Mouse (Mus musculus): Measurements from ENCODE around the gene Wdr92. TPM values are rescaled to one million over a fixed set of nuclear protein-coding genes. Genes with fewer than 3 reads are reported as not detected.

Gene Wdr92
- polyA plus RNA-seq, 1 experiment from 2014 or later, result 28.3 TPM

DNA sequence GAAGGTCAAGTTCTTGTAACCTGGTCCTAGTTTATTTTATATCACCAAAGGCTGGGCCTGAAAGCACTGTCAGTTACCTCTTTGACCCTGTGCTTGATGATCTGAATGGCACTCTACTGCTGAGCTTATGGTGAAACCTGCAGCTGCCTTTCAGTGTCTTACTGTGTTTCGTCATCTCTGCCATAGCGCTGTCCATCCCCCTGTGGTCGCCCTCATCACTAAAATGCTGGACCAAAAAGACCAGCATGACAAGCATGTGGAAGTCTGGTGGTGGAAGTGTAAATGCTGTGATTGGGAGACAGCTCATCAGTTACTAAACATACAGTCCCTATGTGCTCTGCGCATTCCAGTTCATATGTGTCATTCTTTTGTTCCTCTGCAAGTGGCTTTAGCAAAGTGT lies 9.6 kb upstream of the Wdr92 start:
- no peaks in the 10 kb centered on the region for H3K9me3 ChIP-seq
- H3K4me1 ChIP-seq (replicated peaks), result 0 out of 2 replicates have a peak, but pooled peaks cover 4% of the 10 kb centered on the region
- no peak overlapping the region for H3K27ac ChIP-seq
- H3K4me3 ChIP-seq (replicated peaks), result no peak overlapping the region
- no peak overlapping the region for H3K4me2 ChIP-seq
- ATAC-seq (ENCODE audit: insufficient number of reproducible peaks, insufficient read depth, low FRiP score, low TSS enrichment, low read depth), result no peak
- H3K36me3 ChIP-seq, result peaks cover 11% of the 10 kb centered on the region; the same call in 1 of the 2 replicates
- WGBS, result 97% methylated on average over 4 of the region's 4 CpGs
- no peaks in the 10 kb centered on the region for H3K27me3 ChIP-seq
- H3K9ac ChIP-seq (replicated peaks), result no peak overlapping the region

DNA sequence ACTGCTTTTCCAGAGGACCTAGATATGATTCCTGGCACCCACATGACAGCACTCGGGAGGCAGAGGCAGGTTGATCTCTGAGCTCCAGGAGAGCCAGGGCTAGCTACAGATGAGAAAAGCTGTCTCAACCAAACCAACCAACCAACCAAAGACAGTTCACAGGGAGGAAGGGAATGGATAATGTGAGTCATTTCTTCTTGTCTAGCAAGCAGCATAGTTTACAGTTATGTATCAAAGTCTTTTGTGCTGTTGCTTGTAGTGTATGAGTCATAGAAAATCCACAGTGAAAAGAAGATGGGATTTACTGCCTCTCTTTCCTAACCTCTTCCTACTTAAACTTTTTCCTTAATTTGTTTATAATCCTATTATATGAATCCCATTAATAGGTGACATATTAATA lies 5.3 kb upstream of the Wdr92 start:
- Histone ChIP-seq H3K4me2 (no peak overlapping the region), H3K9me3 (no peaks in the 10 kb centered on the region), H3K4me1 (replicated peaks) (0 out of 2 replicates have a peak, but pooled peaks cover 8% of the 10 kb centered on the region), H3K4me3 (replicated peaks) (no peak overlapping the region), H3K27ac (no peak overlapping the region), H3K36me3 (peaks cover 11% of the 10 kb centered on the region; the same call in 1 of the 2 replicates), H3K27me3 (no peaks in the 10 kb centered on the region), H3K9ac (replicated peaks) (no peak overlapping the region)
- 93% methylated on average over 1 of the region's 1 CpGs for WGBS
- no peak for ATAC-seq (ENCODE audit: insufficient number of reproducible peaks, insufficient read depth, low FRiP score, low TSS enrichment, low read depth)

DNA sequence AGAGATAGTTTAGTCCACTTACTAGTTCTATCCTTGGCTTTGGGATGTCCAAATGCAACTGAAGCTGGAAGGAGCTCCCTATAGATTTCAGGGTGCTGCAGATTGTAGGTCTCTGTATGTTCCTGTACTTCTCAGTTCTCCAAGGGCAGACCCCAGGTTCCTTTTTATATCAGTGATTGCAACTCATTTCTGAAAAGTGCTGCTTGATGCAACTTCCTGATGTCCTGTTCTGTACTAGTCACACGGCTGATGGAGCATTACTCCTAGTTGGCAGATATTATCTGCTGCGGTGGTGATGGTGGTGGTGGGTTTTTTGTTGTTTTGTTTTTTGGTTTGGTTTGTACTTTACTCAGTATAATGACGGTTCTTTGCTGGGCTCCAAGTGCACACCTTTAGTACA lies 1.2 kb upstream of the Wdr92 start:
- Histone ChIP-seq H3K9ac (replicated peaks) (no peak overlapping the region), H3K4me3 (replicated peaks) (no peak overlapping the region), H3K36me3 (no peaks in the 10 kb centered on the region; the same call in 1 of the 2 replicates), H3K27me3 (no peaks in the 10 kb centered on the region), H3K4me2 (no peak overlapping the region), H3K9me3 (no peaks in the 10 kb centered on the region), H3K27ac (no peak overlapping the region), H3K4me1 (replicated peaks) (0 out of 2 replicates have a peak, but pooled peaks cover 8% of the 10 kb centered on the region)
- WGBS, result 87% methylated on average over 3 of the region's 3 CpGs
- ATAC-seq (ENCODE audit: insufficient number of reproducible peaks, insufficient read depth, low FRiP score, low TSS enrichment, low read depth), result no peak

DNA sequence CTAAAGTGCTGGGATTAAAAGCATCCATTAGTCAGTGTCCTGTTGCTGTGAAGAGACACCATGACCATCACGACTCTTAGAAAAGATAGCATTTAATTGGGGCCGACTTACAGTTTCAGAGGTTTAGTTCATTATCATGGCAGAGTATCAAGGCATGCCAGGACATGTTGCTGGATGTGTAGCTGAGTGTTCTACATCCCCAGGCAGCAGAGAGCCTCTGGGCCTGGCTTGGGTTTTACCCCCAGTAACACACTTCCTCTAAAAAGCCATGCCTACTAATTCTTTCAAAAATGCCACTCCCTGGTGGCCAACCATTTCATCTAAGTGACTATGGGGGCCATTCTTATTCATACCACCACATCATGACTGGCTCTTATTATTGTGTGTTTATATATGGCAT lies 1.3 kb downstream of the Wdr92 start:
- H3K9me3 ChIP-seq, result no peaks in the 10 kb centered on the region
- ATAC-seq (ENCODE audit: insufficient number of reproducible peaks, insufficient read depth, low FRiP score, low TSS enrichment, low read depth), result no peak
- H3K36me3 ChIP-seq, result peaks cover 3% of the 10 kb centered on the region; the same call in 1 of the 2 replicates
- H3K4me1 ChIP-seq (replicated peaks), result 0 out of 2 replicates have a peak, but pooled peaks cover 8% of the 10 kb centered on the region
- H3K4me3 ChIP-seq (replicated peaks), result no peak overlapping the region
- H3K27me3 ChIP-seq, result no peaks in the 10 kb centered on the region
- H3K27ac ChIP-seq, result no peak overlapping the region
- 85% methylated on average over 2 of the region's 2 CpGs for WGBS
- no peak overlapping the region for H3K4me2 ChIP-seq
- no peak overlapping the region for H3K9ac ChIP-seq (replicated peaks)

DNA sequence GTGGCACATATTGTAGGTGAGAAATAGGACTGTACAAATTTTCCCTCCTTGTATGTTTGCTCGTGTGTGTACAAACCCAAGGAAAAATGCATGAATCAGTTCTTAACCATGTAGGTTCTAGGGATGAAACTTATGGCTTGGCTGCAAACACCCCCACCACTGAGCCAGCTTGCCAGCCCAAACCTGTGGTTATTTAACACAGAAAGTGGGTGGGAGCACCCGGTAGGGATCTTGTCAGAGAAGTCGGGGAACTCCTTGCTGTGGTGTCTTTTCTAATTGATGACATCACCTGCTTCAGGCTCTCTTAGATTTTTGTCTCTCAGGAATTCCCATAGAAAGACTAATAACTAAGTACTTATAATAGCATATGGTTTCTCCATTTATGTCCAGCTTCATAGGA lies 5.7 kb downstream of the Wdr92 start:
- Histone ChIP-seq H3K9me3 (no peaks in the 10 kb centered on the region), H3K27ac (no peak overlapping the region), H3K4me2 (no peak overlapping the region), H3K27me3 (no peaks in the 10 kb centered on the region), H3K4me3 (replicated peaks) (no peak overlapping the region), H3K4me1 (replicated peaks) (no peaks in the 10 kb centered on the region), H3K9ac (replicated peaks) (no peak overlapping the region), H3K36me3 (peaks cover 8% of the 10 kb centered on the region; the same call in 1 of the 2 replicates)
- no peak for ATAC-seq (ENCODE audit: insufficient number of reproducible peaks, insufficient read depth, low FRiP score, low TSS enrichment, low read depth)
- WGBS, result 84% methylated on average over 3 of the region's 3 CpGs

DNA sequence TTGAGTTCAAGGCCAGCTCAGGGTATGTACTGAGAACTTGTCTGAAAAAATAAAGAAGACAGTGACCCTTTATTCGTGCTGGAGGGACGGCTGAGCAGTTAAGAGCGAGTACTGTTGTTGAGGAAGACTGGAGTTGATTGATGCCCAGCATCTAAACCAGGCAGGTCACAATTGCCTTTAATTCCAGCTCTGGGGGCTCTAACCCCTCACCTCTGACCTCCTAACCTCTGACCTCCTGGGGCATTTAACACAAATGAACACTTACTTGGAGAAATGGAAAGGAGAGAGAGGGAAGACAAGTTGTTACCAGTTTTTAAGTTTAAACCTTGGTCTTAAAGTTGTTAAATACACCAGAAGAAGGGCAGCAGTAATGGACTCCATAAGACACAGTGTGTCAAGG lies 6.9 kb downstream of the Wdr92 start:
- Histone ChIP-seq H3K4me1 (replicated peaks) (no peaks in the 10 kb centered on the region), H3K9me3 (no peaks in the 10 kb centered on the region), H3K27me3 (no peaks in the 10 kb centered on the region), H3K4me3 (replicated peaks) (no peak overlapping the region), H3K9ac (replicated peaks) (no peak overlapping the region), H3K4me2 (no peak overlapping the region), H3K27ac (no peak overlapping the region), H3K36me3 (peaks cover 8% of the 10 kb centered on the region; the same call in 1 of the 2 replicates)
- WGBS, result 49% methylated on average over 3 of the region's 3 CpGs
- no peak for ATAC-seq (ENCODE audit: insufficient number of reproducible peaks, insufficient read depth, low FRiP score, low TSS enrichment, low read depth)

DNA sequence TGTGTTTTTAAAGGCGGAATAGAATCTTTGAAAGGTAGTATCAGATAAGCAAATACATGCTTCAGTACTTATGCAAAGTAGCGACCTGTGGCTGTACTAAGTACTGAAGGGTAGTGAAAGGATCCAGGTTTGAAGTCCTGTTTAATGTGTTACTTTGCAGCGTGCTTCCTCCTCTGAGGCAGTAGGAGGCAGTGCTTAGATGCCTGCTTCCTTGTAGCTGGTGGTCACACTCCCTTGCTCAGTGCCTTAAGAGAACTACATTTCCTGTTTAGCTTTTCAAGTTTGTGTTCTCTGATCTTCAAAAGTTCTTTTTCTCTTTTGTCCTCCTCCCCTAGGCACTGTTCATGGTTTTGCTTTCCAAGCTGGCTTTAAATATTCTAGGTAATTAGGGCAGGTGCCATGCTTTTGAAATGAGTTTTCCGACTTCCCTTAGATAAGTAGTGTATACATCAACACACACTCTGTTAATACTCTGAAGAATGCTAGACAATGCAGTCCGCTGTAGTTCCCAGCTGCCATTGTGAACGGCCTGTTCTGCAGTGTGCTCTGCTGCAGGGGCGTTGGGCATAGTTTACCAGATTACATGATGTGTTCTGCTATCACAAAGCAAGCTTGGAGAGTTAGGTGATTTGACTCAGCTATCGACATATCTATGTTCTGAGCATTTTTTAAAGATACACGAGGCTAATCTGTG lies 10.4 kb downstream of the Wdr92 start:
- Histone ChIP-seq H3K4me3 (replicated peaks) (no peak overlapping the region), H3K9ac (replicated peaks) (no peak overlapping the region), H3K4me2 (no peak overlapping the region), H3K36me3 (peaks cover 38% of the 10 kb centered on the region), H3K4me1 (replicated peaks) (no peaks in the 10 kb centered on the region), H3K9me3 (no peaks in the 10 kb centered on the region), H3K27me3 (no peaks in the 10 kb centered on the region), H3K27ac (no peak overlapping the region)
- ATAC-seq (ENCODE audit: insufficient number of reproducible peaks, insufficient read depth, low FRiP score, low TSS enrichment, low read depth), result no peak
- 83% methylated on average over 9 of the region's 9 CpGs for WGBS

DNA sequence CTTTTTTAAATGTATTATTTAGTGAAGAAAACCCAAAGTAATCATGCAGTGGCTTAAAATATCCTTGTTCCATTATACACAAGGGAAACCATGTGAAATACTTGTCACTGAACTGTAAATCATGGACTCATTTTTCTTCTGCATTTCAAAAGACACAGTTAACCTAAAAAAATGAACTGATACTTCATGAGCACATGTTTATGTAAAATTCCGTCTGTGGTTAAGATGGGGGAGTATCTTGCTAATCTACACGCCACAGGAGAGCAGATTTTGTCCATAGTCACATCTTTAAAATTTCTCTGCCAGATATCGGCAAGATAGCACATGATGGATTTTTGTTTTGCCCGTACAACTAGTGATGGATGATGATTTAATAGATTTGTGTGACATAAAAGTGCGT lies 17.3 kb downstream of the Wdr92 start:
- 91% methylated on average over 5 of the region's 5 CpGs for WGBS
- no peak overlapping the region for H3K4me2 ChIP-seq
- no peaks in the 10 kb centered on the region for H3K27me3 ChIP-seq
- ATAC-seq (ENCODE audit: insufficient number of reproducible peaks, insufficient read depth, low FRiP score, low TSS enrichment, low read depth), result no peak
- no peaks in the 10 kb centered on the region for H3K9me3 ChIP-seq
- no peak overlapping the region for H3K9ac ChIP-seq (replicated peaks)
- H3K27ac ChIP-seq, result no peak overlapping the region
- no peak overlapping the region for H3K4me3 ChIP-seq (replicated peaks)
- no peaks in the 10 kb centered on the region for H3K4me1 ChIP-seq (replicated peaks)
- peaks cover 71% of the 10 kb centered on the region for H3K36me3 ChIP-seq

DNA sequence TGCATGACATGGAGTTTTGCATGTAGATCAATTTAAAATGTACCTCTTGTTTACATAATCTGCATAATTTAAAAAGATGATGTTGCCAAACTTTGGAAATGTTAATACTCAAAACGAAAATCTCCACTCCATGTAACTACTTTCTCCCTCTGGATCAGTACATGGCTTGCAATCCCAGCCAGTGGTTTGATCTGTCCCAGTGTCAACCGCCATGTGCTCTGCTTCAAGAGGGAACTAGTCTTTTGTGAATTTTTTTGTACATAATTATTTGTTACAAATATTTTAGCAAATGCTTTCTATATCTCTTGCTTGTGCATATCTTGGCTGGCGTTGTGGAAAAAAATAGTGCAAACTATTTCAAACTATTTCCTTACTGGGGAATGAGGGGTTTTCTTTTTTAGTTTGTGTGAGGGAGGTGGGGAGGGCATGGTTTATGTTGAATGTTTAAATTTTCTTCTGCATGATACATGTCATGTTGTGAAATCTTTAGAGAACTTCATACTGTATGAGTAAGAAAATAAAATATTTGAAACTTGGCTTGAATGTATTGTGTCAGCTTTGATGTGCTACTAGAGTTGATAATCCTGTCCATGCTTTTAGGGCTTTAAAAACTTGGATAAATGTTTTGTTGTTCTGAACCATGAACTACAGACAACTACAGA lies 18.1 kb downstream of the Wdr92 start:
- H3K4me2 ChIP-seq, result no peak overlapping the region
- H3K4me1 ChIP-seq (replicated peaks), result no peaks in the 10 kb centered on the region
- ATAC-seq (ENCODE audit: insufficient number of reproducible peaks, insufficient read depth, low FRiP score, low TSS enrichment, low read depth), result no peak
- no peak overlapping the region for H3K27ac ChIP-seq
- WGBS, result 88% methylated on average over 3 of the region's 3 CpGs
- H3K9me3 ChIP-seq, result no peaks in the 10 kb centered on the region
- H3K4me3 ChIP-seq (replicated peaks), result no peak overlapping the region
- peaks cover 67% of the 10 kb centered on the region for H3K36me3 ChIP-seq
- H3K9ac ChIP-seq (replicated peaks), result no peak overlapping the region
- no peaks in the 10 kb centered on the region for H3K27me3 ChIP-seq

DNA sequence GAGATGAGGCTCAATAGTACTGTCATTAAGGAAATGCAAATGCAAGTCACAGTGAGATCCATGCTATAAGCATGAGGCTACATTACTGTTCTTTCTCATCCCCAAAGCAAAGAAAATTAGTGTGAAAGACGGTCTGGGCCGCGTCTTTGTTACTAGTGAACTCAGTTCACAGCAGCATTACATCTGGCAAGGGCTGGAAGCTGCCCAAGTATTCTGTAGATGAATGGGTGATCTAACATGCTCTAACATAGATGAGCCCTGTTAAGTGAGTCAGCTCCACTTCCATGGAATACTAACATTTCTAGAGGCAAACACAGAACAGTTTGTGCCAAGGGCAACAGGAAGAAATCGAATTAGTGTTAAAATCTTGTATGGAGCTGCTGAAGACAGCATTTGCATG lies 19.0 kb downstream of the Wdr92 start:
- Histone ChIP-seq H3K36me3 (peaks cover 64% of the 10 kb centered on the region), H3K9ac (replicated peaks) (no peak overlapping the region), H3K4me2 (no peak overlapping the region), H3K4me1 (replicated peaks) (no peaks in the 10 kb centered on the region), H3K4me3 (replicated peaks) (no peak overlapping the region), H3K9me3 (no peaks in the 10 kb centered on the region), H3K27me3 (no peaks in the 10 kb centered on the region), H3K27ac (no peak overlapping the region)
- WGBS, result 95% methylated on average over 4 of the region's 4 CpGs
- ATAC-seq (ENCODE audit: insufficient number of reproducible peaks, insufficient read depth, low FRiP score, low TSS enrichment, low read depth), result no peak

DNA sequence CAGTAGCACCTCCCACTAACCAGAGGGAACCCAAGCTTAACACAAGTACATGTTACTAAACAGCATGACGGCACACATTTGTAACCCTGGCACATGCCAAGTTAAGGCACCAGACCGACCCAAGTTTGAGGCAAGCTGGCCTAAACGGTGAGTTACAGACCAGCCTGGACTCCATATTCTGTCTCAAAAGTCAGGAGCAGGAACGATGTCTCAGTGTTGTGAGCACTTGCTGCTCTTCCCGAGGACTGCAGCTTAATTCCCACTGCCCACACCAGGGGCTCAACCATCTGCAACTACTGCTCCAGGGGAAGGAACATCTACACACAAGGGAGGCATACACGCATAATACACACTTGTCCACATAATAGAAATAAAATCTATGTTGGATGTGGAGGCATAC lies 20.6 kb downstream of the Wdr92 start:
- peaks cover 60% of the 10 kb centered on the region for H3K36me3 ChIP-seq
- no peak overlapping the region for H3K4me2 ChIP-seq
- no peak overlapping the region for H3K27ac ChIP-seq
- 90% methylated on average over 6 of the region's 6 CpGs for WGBS
- no peaks in the 10 kb centered on the region for H3K9me3 ChIP-seq
- no peak overlapping the region for H3K9ac ChIP-seq (replicated peaks)
- no peak for ATAC-seq (ENCODE audit: insufficient number of reproducible peaks, insufficient read depth, low FRiP score, low TSS enrichment, low read depth)
- H3K4me1 ChIP-seq (replicated peaks), result no peaks in the 10 kb centered on the region
- no peaks in the 10 kb centered on the region for H3K27me3 ChIP-seq
- H3K4me3 ChIP-seq (replicated peaks), result no peak overlapping the region

All from limb, embryonic 12.5 days (tissue).